Mouse (Mus musculus) spleen, adult 2 months (tissue): ENCODE data around the gene Fgl2.

ENCODE experiments used
- CTCF ChIP-seq: fragments of 200-500 bp; IDR thresholded peaks from 2 replicates; pipeline ENCODE4 v1.5.1; 2011; ENCODE audit warnings: mild to moderate bottlenecking, inconsistent platforms; ENCODE audit not compliant: insufficient read depth, insufficient read length, insufficient replicate concordance; ENCODE audit errors: extremely low read depth
- POLR2A ChIP-seq: fragments of 200-500 bp; IDR thresholded peaks from 2 replicates; pipeline ENCODE4 v1.6.1; 2011; ENCODE audit warnings: low read depth, low read length, inconsistent platforms

GRCm38 (mm10) chr5:21384976-21385375, 12.5 kb downstream of the Fgl2 start:
- TF ChIP-seq CTCF: no peak
- TF ChIP-seq POLR2A: no peak
